Mouse (Mus musculus) heart, postnatal 0 days (tissue): ENCODE measurements at regions not wholly inside any gene's neighbourhood (a gene's known extent, or its start where the extent isn't known, plus 50 kb on each side); places are given as distances from the start of the nearest gene placed in this dataset.

ENCODE experiments used
- CTCF ChIP-seq: IDR thresholded peaks from 2 replicates; pipeline ENCODE4 v1.5.1; 2016; ENCODE audit warnings: antibody characterized with exemption, control low read depth, low read depth
- EP300 ChIP-seq: IDR thresholded peaks from 2 replicates; pipeline ENCODE4 v1.6.1; 2016; ENCODE audit warnings: antibody characterized with exemption, low read depth

GRCm38 (mm10) chr14:80291360-80291759, 307.5 kb downstream of the Olfm4 start:
- no peak for TF ChIP-seq CTCF
- TF ChIP-seq EP300, result no peak
